Mouse (Mus musculus) kidney, adult 9 months (tissue): ENCODE data around the gene Cldn6.

Source experiments
- DNase-seq: peaks from one replicate; pipeline ENCODE4 v3.0.0; 2022

Gene Cldn6

GRCm38 (mm10) chr17:23679127-23679835 is at the start of gene Cldn6:
Gene Cldn6 (plus strand): TSS chr17:23679249.
- DNase-seq: no peak

GRCm38 (mm10) chr17:23630195-23631020 is 48.6 kb upstream of the Cldn6 start:
- peak; percentile 69 for DNase-seq

GRCm38 (mm10) chr17:23631241-23631640 is 47.8 kb upstream of the Cldn6 start:
- DNase-seq: no peak

- no peak for DNase-seq
Measured at GRCm38 (mm10) chr17:23644613-23645495, 34.2 kb upstream of the Cldn6 start, which contains the start of gene Mmp25. Gene Mmp25 (minus strand): TSS chr17:23645277.

GRCm38 (mm10) chr17:23645894-23646293 is 33.2 kb upstream of the Cldn6 start:
- no peak for DNase-seq

- DNase-seq: no peak
Measured at GRCm38 (mm10) chr17:23651363-23651762, 27.7 kb upstream of the Cldn6 start.

GRCm38 (mm10) chr17:23653324-23653723 is 25.7 kb upstream of the Cldn6 start:
- no peak for DNase-seq

GRCm38 (mm10) chr17:23654001-23654400 is 25.0 kb upstream of the Cldn6 start:
- no peak for DNase-seq

- DNase-seq: no peak
Measured at GRCm38 (mm10) chr17:23654410-23654809, 24.6 kb upstream of the Cldn6 start.

GRCm38 (mm10) chr17:23658450-23658849 is 20.6 kb upstream of the Cldn6 start:
- DNase-seq: no peak

- DNase-seq: peak; percentile 84
Measured at GRCm38 (mm10) chr17:23660117-23660875, 18.8 kb upstream of the Cldn6 start, which contains the start of gene Bicdl2. Gene Bicdl2 (plus strand): TSS chr17:23660506.

- no peak for DNase-seq
Measured at GRCm38 (mm10) chr17:23660876-23661200, 18.2 kb upstream of the Cldn6 start.

GRCm38 (mm10) chr17:23661526-23661925 is 17.5 kb upstream of the Cldn6 start:
- no peak for DNase-seq

- no peak for DNase-seq
Measured at GRCm38 (mm10) chr17:23664556-23665021, 14.5 kb upstream of the Cldn6 start.

- no peak for DNase-seq
Measured at GRCm38 (mm10) chr17:23665511-23665910, 13.5 kb upstream of the Cldn6 start.

- DNase-seq: no peak
Measured at GRCm38 (mm10) chr17:23670516-23671074, 8.5 kb upstream of the Cldn6 start.

- no peak for DNase-seq
Measured at GRCm38 (mm10) chr17:23671519-23671918, 7.5 kb upstream of the Cldn6 start.

- no peak for DNase-seq
Measured at GRCm38 (mm10) chr17:23672761-23673160, 6.3 kb upstream of the Cldn6 start.

GRCm38 (mm10) chr17:23673424-23674073 is 5.5 kb upstream of the Cldn6 start, which contains the start of the genes Hcfc1r1 and Thoc6:
Gene Hcfc1r1 (plus strand): TSS chr17:23673596.
Gene Thoc6 (minus strand): TSS chr17:23673882.
- peak; percentile 97 for DNase-seq

- no peak for DNase-seq
Measured at GRCm38 (mm10) chr17:23674271-23674952, 4.6 kb upstream of the Cldn6 start.

- no peak for DNase-seq
Measured at GRCm38 (mm10) chr17:23675127-23675526, 3.9 kb upstream of the Cldn6 start.
